Comparison of ENCODE assay signal across 8 mouse cellular contexts in the genomic region with DNA sequence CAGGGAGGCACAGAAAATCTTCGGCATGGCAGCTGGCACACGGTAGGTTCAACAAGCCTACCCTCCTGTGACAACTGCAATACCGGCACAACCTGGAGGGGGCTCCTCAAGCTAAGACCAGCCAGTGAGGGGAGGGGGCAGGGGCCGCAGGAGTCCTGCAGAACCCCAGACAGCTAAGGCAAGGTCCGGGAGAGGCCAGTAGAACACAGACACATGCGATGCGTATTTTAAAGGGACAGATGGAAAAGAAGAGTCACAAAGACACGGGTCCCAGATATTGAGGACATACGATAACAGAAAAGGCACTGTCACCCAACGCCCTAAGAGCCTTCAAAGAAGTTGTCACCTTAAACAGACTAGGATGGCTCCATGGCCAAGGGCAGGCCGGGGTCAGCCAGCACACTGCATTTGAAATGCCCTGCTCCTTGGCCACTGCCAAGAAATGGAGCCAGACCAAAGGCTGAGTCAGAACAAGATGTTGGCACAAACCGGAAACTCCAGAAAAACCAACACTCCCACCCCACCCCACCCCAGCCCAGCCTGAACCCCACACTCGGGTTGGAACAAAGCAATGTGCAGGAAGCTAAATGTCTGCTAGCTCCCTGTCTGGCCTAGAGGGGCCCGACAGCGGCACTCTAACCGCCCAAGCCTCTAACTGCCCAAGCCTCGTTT. TPM values are rescaled to one million over a fixed set of nuclear protein-coding genes. Genes with fewer than 3 reads are reported as not detected.
DNase-seq lines count a peak whose midpoint lies in the region; ATAC-seq and TF ChIP-seq lines count a peak whose summit lies in the region.

No protein-coding gene starts in this region.

- no peak overlapping the region for H3K9ac ChIP-seq in MEL (ENCODE audit: control insufficient read depth, low read depth, low read length, poor library complexity, severe bottlenecking)
- H3K9ac ChIP-seq in hindbrain, postnatal 0 days (replicated peaks; ENCODE audit: low read length) = no peak overlapping the region
- no peak overlapping the region for H3K9ac ChIP-seq in heart, embryonic 12.5 days

- no peaks in the 10 kb centered on the region for H3K79me2 ChIP-seq in MEL (ENCODE audit: control insufficient read depth, insufficient read depth, low read length, poor library complexity)

- WGBS in hindbrain, postnatal 0 days = 62% methylated on average over 17 of the region's 17 CpGs
- WGBS in heart, embryonic 12.5 days = 77% methylated on average over 17 of the region's 17 CpGs

- no peak overlapping the region for H3K27ac ChIP-seq in MEL (ENCODE audit: control insufficient read depth, low read depth, low read length)
- no peak overlapping the region for H3K27ac ChIP-seq in hindbrain, postnatal 0 days
- H3K27ac ChIP-seq in heart, embryonic 12.5 days (ENCODE audit: poor library complexity, severe bottlenecking) = no peak overlapping the region

- no peaks in the 10 kb centered on the region for H3K4me1 ChIP-seq in MEL (ENCODE audit: control insufficient read depth in 1 of 2, insufficient read depth in 2 of 2, low read length in 2 of 2)
- H3K4me1 ChIP-seq in hindbrain, postnatal 0 days (ENCODE audit: insufficient read depth, low read length) = no peaks in the 10 kb centered on the region
- peaks cover 31% of the 10 kb centered on the region for H3K4me1 ChIP-seq in heart, embryonic 12.5 days (replicated peaks)

- no peak; the same call in 1 of the 2 replicates for TF ChIP-seq RAD21 in MEL (IDR thresholded peaks at IDR 0.05; ENCODE audit: low read depth, low read length)

- H3K4me3 ChIP-seq in MEL (ENCODE audit: control insufficient read depth in 1 of 2, insufficient read depth in 1 of 2, low read depth in 2 of 2, low read length in 2 of 2) = no peak overlapping the region
- H3K4me3 ChIP-seq in hindbrain, postnatal 0 days (ENCODE audit: low read length) = no peak overlapping the region
- H3K4me3 ChIP-seq in heart, embryonic 12.5 days = no peak overlapping the region

- TF ChIP-seq EP300 in MEL (IDR thresholded peaks at IDR 0.05; ENCODE audit: low read depth in 1 of 2, low read length in 2 of 2) = no peak

- peak; percentile 69 for ATAC-seq in hindbrain, postnatal 0 days
- ATAC-seq in heart, embryonic 12.5 days (ENCODE audit: insufficient number of reproducible peaks, low FRiP score) = no peak; the same call in 1 of the 2 replicates

- TF ChIP-seq POLR2A in MEL (IDR thresholded peaks at IDR 0.05; ENCODE audit: control insufficient read depth in 1 of 2, insufficient read depth in 1 of 2, low read depth in 1 of 2, low read length in 2 of 2, poor library complexity in 1 of 2) = no peak

- H3K4me2 ChIP-seq in hindbrain, postnatal 0 days (ENCODE audit: low read depth, low read length) = no peak overlapping the region
- no peak overlapping the region for H3K4me2 ChIP-seq in heart, embryonic 12.5 days

- peaks cover 0 to 23% of the 10 kb centered on the region in 2 experiments; a peak in 2 of 4 replicates for H3K36me3 ChIP-seq in MEL (ENCODE audit: control insufficient read depth in 1 of 2, insufficient read depth in 2 of 2, low read length in 2 of 2)
- peaks cover 18% of the 10 kb centered on the region; the same call in 1 of the 2 replicates for H3K36me3 ChIP-seq in hindbrain, postnatal 0 days (ENCODE audit: insufficient read depth, low read length)
- peaks cover 55% of the 10 kb centered on the region for H3K36me3 ChIP-seq in heart, embryonic 12.5 days

- H3K9me3 ChIP-seq in MEL (replicated peaks; ENCODE audit: insufficient read depth, low read length) = no peaks in the 10 kb centered on the region
- no peaks in the 10 kb centered on the region for H3K9me3 ChIP-seq in hindbrain, postnatal 0 days (ENCODE audit: low read length)
- no peaks in the 10 kb centered on the region for H3K9me3 ChIP-seq in heart, embryonic 12.5 days (replicated peaks)

- DNase-seq in heart, postnatal 4 days = peak; percentile 69
- DNase-seq in heart, adult 11 months = no peak
- DNase-seq in 3134 (ENCODE audit: extremely low read depth, insufficient read length, low spot score) (peak; percentile 73), MEL (ENCODE audit: low read depth, low spot score) (no peak)
- peak; percentile 65 for DNase-seq in hindbrain, postnatal 0 days (ENCODE audit: low spot score)
- peak; percentile 65 to 68 for DNase-seq in thymus, postnatal 36 days
- DNase-seq in ovary, postnatal 10 days (ENCODE audit: low spot score) = no peak

- peak in 2 of 3 experiments; percentile 9 to 17; a peak in 3 of 6 replicates for TF ChIP-seq CTCF in MEL (IDR thresholded peaks at IDR 0.05 in 2 of 3, conservative IDR thresholded peaks at IDR 0.05 in 1 of 3; ENCODE audit: control insufficient read depth in 1 of 3, insufficient read depth in 1 of 3, low read depth in 2 of 3, low read length in 3 of 3, poor library complexity in 1 of 3, severe bottlenecking in 1 of 3)
- TF ChIP-seq CTCF in hindbrain, postnatal 0 days (IDR thresholded peaks at IDR 0.05; ENCODE audit: low read depth) = peak; percentile 62

- no peaks in the 10 kb centered on the region for H3K27me3 ChIP-seq in MEL (ENCODE audit: control insufficient read depth in 1 of 2, insufficient read depth in 2 of 2, low read length in 2 of 2)
- no peaks in the 10 kb centered on the region for H3K27me3 ChIP-seq in hindbrain, postnatal 0 days (ENCODE audit: insufficient read depth, low read length)
- no peaks in the 10 kb centered on the region for H3K27me3 ChIP-seq in heart, embryonic 12.5 days (replicated peaks)

TF ChIP-seq in MEL, 35 proteins besides CTCF, POLR2A, EP300 and RAD21:
- TF ChIP-seq SMC3 (IDR thresholded peaks at IDR 0.05; ENCODE audit: low read depth, low read length) (0 out of 2 replicates have a peak, but pooled peaks have one; percentile 13), ZC3H11A (IDR thresholded peaks at IDR 0.05; ENCODE audit: low read depth, low read length) (0 out of 2 replicates have a peak, but pooled peaks have one; percentile 11), TBP (IDR thresholded peaks at IDR 0.05; ENCODE audit: low read depth, low read length) (no peak), MAFK (IDR thresholded peaks at IDR 0.05; ENCODE audit: borderline replicate concordance, low read depth, low read length) (no peak)

RNA-seq across cellular contexts. Expression of a gene that starts 53.4 kb away (rescaled TPM):
- total RNA-seq in heart, postnatal 4 days (2021) = 10 to 100 TPM; 55.0 to 55.7 TPM
- total RNA-seq in MEL (2012; rRNA removed) = 191 and 213 TPM in 2 replicates
- 100 to 1,000 TPM; 290 to 643 TPM for polyA plus RNA-seq in MEL (2012; ENCODE audit: insufficient read depth in 1 of 2, insufficient read length in 2 of 2, low read depth in 1 of 2, low replicate concordance in 2 of 2, missing spikeins in 1 of 2)
- 71.8 and 91.3 TPM in 2 replicates for total RNA-seq in hindbrain, postnatal 0 days (2014; rRNA removed)
- polyA plus RNA-seq in hindbrain, postnatal 0 days (2015; fragmentation: Nextera tagmentation; extraction: Ambion mirVana) = 40.1 and 44.7 TPM in 2 replicates
- 68.9 and 75.3 TPM in 2 replicates for polyA plus RNA-seq in heart, embryonic 12.5 days (2016; fragmentation: Nextera tagmentation; extraction: Ambion mirVana)

Comparison
In these comparisons a context has a peak if more than half of its experiments do, and no peak if none do; other contexts are left out.
1. DNase-seq: peak in heart, postnatal 4 days (single experiment), 3134 (single experiment), hindbrain, postnatal 0 days (single experiment) and thymus, postnatal 36 days (2 of 2); none in heart, adult 11 months (single experiment), MEL (single experiment) and ovary, postnatal 10 days (single experiment).